Comparison of ENCODE assay signal across 8 mouse cellular contexts in genomic region chrX:94121866-94122708, GRCm38 (mm10). TPM values are rescaled to one million over a fixed set of nuclear protein-coding genes. Genes with fewer than 3 reads are reported as not detected.
A peak's percentile ranks its signal among the peaks of the same experiment; 100 is the strongest.
DNase-seq lines count a peak whose midpoint lies in the region; ATAC-seq lines count a peak whose summit lies in the region.

No protein-coding gene starts in this region.

- intact Hi-C loops in gastrocnemius, postnatal 36 days (cut with DNase I), result no loop called here
- intact Hi-C loops in left cerebral cortex, postnatal 36 days (cut with DNase I), result loop anchor here (2.0 kb wide), 1 partner anchor 55 kb away; no protein-coding TSS in a partner anchor

- peak overlapping the region; percentile 65 for H3K4me2 ChIP-seq in intestine, embryonic 16.5 days (ENCODE audit: low read depth, low read length)

- H3K36me3 ChIP-seq in intestine, embryonic 16.5 days (ENCODE audit: control insufficient read depth, insufficient read depth, low read length), result no peaks in the 10 kb centered on the region
- H3K36me3 ChIP-seq in midbrain, embryonic 10.5 days, result no peaks in the 10 kb centered on the region

- WGBS in intestine, embryonic 16.5 days, result 19% methylated on average over 61 of the region's 65 CpGs
- WGBS in midbrain, embryonic 10.5 days, result 18% methylated on average over 43 of the region's 65 CpGs

- H3K9ac ChIP-seq in intestine, embryonic 16.5 days (ENCODE audit: low read depth, low read length), result peak overlapping the region; percentile 94

- peak; percentile 85 for DNase-seq in adrenal gland, adult 8-10 months
- DNase-seq in embryo, embryonic 11.5 days (ENCODE audit: low read depth, low spot score), result peak; percentile 71
- peak; percentile 74 for DNase-seq in gastrocnemius, postnatal 36 days
- peak; percentile 83 to 85 for DNase-seq in left cerebral cortex, postnatal 36 days (ENCODE audit: low spot score in 2 of 2)
- DNase-seq in midbrain, embryonic 10.5 days (ENCODE audit: low spot score), result peak; percentile 87
- peak; percentile 78 to 83 for DNase-seq in right cerebral cortex, postnatal 36 days (ENCODE audit: low spot score in 2 of 2)
- DNase-seq in yolk sac, embryonic 10.5 days (ENCODE audit: low spot score), result peak; percentile 87

- H3K27me3 ChIP-seq in intestine, embryonic 16.5 days (replicated peaks; ENCODE audit: control insufficient read depth, insufficient read depth, low read length), result no peaks in the 10 kb centered on the region
- peaks cover 97% of the 10 kb centered on the region for H3K27me3 ChIP-seq in midbrain, embryonic 10.5 days (ENCODE audit: low read depth, poor library complexity, severe bottlenecking)

- no peaks in the 10 kb centered on the region for H3K9me3 ChIP-seq in intestine, embryonic 16.5 days (ENCODE audit: control insufficient read depth, low read length)
- peaks cover 16% of the 10 kb centered on the region; the same call in 1 of the 2 replicates for H3K9me3 ChIP-seq in midbrain, embryonic 10.5 days (replicated peaks)

- H3K4me3 ChIP-seq in intestine, embryonic 16.5 days (ENCODE audit: low read length), result peak overlapping the region; percentile 64
- peak overlapping the region; percentile 67 for H3K4me3 ChIP-seq in midbrain, embryonic 10.5 days

- peak overlapping the region; percentile 99 for H3K27ac ChIP-seq in intestine, embryonic 16.5 days (ENCODE audit: low read length)
- peak overlapping the region; percentile 99 for H3K27ac ChIP-seq in midbrain, embryonic 10.5 days (replicated peaks)

- no peaks in the 10 kb centered on the region for H3K4me1 ChIP-seq in intestine, embryonic 16.5 days (ENCODE audit: control insufficient read depth, insufficient read depth, low read length)
- 0 out of 2 replicates have a peak, but pooled peaks cover 3% of the 10 kb centered on the region for H3K4me1 ChIP-seq in midbrain, embryonic 10.5 days

- ATAC-seq in intestine, embryonic 16.5 days, result peak; percentile 89

RNA-seq across cellular contexts. Expression of gene Zfx, which starts 1.4 kb away (rescaled TPM):
- total RNA-seq in adrenal gland, adult 8-10 months (2022), result 10 to 100 TPM; 28.8 to 47.7 (median 41.3) TPM
- 10 to 100 TPM; 14.5 to 21.3 TPM for total RNA-seq in gastrocnemius, postnatal 36 days (2021)
- 20.2 and 22.2 TPM in 2 replicates for polyA plus RNA-seq in intestine, embryonic 16.5 days (2015; fragmentation: Nextera tagmentation; extraction: Ambion mirVana)
- total RNA-seq in left cerebral cortex, postnatal 36 days (2021), result 10 to 100 TPM; 31.9 to 36.2 TPM
- polyA plus RNA-seq in midbrain, embryonic 10.5 days (2016; fragmentation: Nextera tagmentation; extraction: Ambion mirVana), result 27.0 and 27.5 TPM in 2 replicates

Comparison
In these comparisons a context has a peak if more than half of its experiments do, and no peak if none do; other contexts are left out.
1. Peak in every context shown above with its lines: DNase-seq, ATAC-seq, H3K4me3 ChIP-seq and H3K27ac ChIP-seq.